Mouse (Mus musculus): Measurements from ENCODE around the gene Pus10.

DNA sequence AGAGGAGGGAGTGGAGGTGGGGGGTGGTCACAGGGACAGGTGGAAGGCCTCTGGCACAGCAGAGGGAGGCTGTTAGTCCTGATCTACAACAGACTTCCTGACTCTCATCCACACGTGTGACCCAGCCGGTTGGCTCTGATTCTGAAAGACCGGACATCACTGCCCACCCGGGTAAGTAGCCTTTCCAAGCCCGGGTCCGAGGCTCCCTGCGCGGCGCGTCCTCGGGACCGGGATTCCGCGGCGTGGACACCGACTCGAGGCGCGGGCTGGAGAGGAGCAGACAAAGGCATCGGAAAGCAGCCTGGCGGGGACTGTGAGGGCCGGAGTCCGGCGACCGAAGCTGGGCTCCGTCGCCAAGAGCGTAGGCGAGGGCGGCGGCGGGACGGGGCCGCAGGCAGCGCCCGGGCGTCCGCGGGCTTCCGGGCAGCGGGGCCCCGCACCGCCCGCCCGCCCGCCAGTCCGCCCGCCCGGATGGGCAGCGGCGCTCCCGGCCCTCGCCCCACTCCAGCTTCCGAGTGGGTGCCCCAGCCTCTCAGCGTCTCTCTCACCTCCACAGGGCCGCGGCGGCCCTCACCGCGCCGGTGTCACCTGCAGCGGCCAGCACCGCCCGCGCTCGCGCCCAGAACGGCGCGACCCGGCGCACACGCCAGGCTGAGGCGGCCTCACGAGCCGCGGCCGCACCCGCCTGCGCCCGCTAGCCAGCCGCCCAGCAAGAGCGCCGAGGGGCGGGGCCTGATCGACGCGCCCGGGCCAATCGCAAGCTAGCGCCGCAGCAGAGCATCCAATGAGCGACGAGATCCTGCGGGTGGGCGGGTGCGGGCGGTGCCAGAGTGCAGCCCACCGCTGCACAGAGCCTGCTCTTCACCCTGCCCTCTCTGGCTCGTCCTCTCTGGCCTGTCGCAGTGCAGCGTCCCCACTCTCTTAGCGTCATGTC, 32.3 kb upstream of the Pus10 start, which contains the start of gene 0610010F05Rik:
- no peak for TF ChIP-seq CTCF (IDR thresholded peaks at IDR 0.05; ENCODE audit: borderline replicate concordance, insufficient read depth, low read depth, low read length)
- TF ChIP-seq POLR2A (IDR thresholded peaks at IDR 0.05; ENCODE audit: borderline replicate concordance, insufficient read depth, low read length) = peak; percentile 86

Data from cerebellum, adult 2 months (tissue).